Mouse (Mus musculus): Measurements from ENCODE around the gene Olfr1316.

The Olfr1316 gene

GRCm38 (mm10) chr2:112134877-112135276 lies at the start of gene Olfr1316:
TSS of gene Olfr1316 (minus strand) at chr2:112134977.
- no peak for DNase-seq

GRCm38 (mm10) chr2:112153898-112154297 lies 19.1 kb upstream of the Olfr1316 start, which contains the start of gene Olfr1318:
TSS of gene Olfr1318 (plus strand) at chr2:112154198.
- DNase-seq: no peak

GRCm38 (mm10) chr2:112140029-112140428 lies 5.3 kb upstream of the Olfr1316 start, which contains the start of gene Olfr1317:
TSS of gene Olfr1317 (plus strand) at chr2:112140329.
- no peak for DNase-seq

- no peak for DNase-seq
Measured at GRCm38 (mm10) chr2:112115340-112115739, 19.4 kb downstream of the Olfr1316 start, which contains the start of gene Olfr1315-ps1. TSS of gene Olfr1315-ps1 (minus strand) at chr2:112115440.

DNA sequence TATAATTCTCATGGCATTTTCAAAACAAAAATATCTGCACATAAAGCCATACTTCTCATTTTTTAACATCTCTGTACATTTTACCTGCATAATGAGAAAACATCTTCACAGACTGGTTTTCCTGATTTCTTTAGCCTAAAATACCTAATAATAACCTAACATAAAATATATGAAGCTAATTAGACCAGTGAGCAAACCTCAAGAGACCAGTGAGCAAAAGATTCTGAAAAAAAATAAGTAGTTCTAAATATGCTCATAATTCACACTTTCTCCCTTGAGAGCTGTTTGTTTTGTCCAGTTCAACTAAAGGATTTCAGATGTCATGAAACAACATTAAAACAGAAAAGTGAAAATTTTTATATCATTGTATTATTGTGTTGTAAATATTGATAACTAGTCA lies 38.1 kb downstream of the Olfr1316 start, which contains the start of gene Olfr1314:
Gene Olfr1314, minus strand, starts transcription at position 101 of the 400 bp plus-strand sequence.
- DNase-seq: no peak

- DNase-seq: no peak
Measured at GRCm38 (mm10) chr2:112077743-112078142, 57.0 kb downstream of the Olfr1316 start, which contains the start of gene Olfr1313. TSS of gene Olfr1313 (minus strand) at chr2:112077843.
